Mouse (Mus musculus): Measurements from ENCODE around the gene Atpaf2. TPM values are rescaled to one million over a fixed set of nuclear protein-coding genes. Genes with fewer than 3 reads are reported as not detected.
"Not testable (repeated sequence)": the region's sequence is repeated elsewhere in the genome, so short reads cannot be mapped to it uniquely, and the experiment has no call there.

Gene Atpaf2
- polyA plus RNA-seq (2016; fragmentation: Nextera tagmentation; extraction: Ambion mirVana): 39.7 and 41.7 TPM in 2 replicates

DNA sequence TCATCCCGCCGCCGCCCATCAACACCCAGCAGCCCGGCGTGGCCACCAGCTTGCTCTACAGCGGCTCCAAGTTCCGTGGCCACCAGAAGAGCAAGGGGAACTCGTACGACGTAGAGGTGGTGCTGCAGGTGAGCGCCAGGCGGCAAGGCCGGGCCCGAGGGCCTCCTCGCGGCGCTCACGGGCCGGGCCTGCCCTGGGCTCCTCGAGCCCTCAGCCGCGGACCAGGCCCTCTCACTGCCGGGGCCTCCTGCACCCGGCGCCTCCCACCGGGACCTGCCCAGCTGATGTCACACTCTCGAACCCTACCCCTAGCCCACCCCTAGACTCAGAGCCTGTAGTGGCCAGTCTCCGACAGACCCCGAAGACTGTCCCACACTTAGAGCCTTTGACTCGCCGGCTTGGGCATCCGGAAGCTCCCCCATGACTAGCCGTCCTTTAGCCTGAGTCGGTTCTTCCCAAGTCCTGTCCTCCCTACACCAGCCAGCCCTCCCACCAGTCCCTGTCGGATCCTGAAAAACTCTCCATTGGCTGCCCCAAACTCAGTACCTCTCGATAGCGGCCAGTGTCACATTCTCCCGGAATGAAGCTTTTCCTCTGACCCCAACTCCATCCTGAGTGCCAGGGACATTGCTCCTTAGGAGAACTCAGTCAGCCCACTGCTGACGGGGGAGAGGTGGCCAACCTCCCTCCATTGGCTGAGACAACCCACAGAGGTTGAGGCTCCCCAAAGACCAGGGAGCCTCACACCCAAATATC lies at the start of gene Atpaf2:
TSS of gene Atpaf2 (minus strand) at position 741 of the 756 bp plus-strand sequence.
- Histone ChIP-seq H3K27me3 (no peaks in the 10 kb centered on the region), H3K27ac (peak within 1 kb of the TSS; percentile 85), H3K9me3 (no peaks in the 10 kb centered on the region), H3K4me2 (peak within 1 kb of the TSS; percentile 88), H3K4me1 (peaks cover 37% of the 10 kb centered on the region), H3K36me3 (replicated peaks) (no peaks in the 10 kb centered on the region), H3K9ac (peak within 1 kb of the TSS; percentile 93), H3K4me3 (replicated peaks) (peak within 1 kb of the TSS; percentile 88)
- under 1% methylated on average over 36 of the region's 39 CpGs for WGBS
- peak; percentile 39 for ATAC-seq (ENCODE audit: low FRiP score)

- Histone ChIP-seq H3K36me3 (replicated peaks) (peaks cover 95% of the 10 kb centered on the region), H3K27me3 (no peaks in the 10 kb centered on the region), H3K9me3 (no peaks in the 10 kb centered on the region), H3K4me3 (replicated peaks) (no peak overlapping the region), H3K4me2 (no peak overlapping the region), H3K27ac (no peak overlapping the region), H3K9ac (no peak overlapping the region), H3K4me1 (no peaks in the 10 kb centered on the region)
- no peak for ATAC-seq (ENCODE audit: low FRiP score)
- 88% methylated on average over 2 of the region's 2 CpGs for WGBS
These were observed 47.7 kb upstream of the Atpaf2 start for GRCm38 (mm10) chr11:60465943-60466380.

DNA sequence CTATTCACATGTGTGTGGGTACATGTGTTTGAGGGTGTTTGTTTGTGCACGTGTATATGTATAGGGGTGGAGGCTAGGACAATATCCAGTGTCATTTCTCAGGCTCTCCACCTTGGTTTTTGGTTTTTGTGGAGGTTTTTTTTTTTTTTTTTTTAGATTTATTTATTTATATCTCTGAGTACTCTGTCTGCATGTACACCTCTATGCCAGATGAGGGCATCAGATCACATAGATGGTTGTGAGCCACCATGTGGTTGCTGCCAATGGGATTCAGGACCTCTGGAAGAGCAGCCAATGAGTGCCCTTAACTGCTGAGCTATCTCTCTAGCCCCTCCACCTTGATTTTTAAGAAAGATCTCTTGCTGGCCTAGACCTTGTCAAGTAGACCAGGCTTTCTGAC lies 39.7 kb upstream of the Atpaf2 start:
- ATAC-seq (ENCODE audit: low FRiP score): no peak
- H3K4me1 ChIP-seq: peaks cover 16% of the 10 kb centered on the region

GRCm38 (mm10) chr11:60454745-60455087 lies 36.5 kb upstream of the Atpaf2 start:
- Histone ChIP-seq H3K27ac (peak overlapping the region; percentile 19; the same call in 1 of the 2 replicates), H3K4me1 (peaks cover 16% of the 10 kb centered on the region), H3K4me2 (peak overlapping the region; percentile 95), H3K36me3 (replicated peaks) (peaks cover 36% of the 10 kb centered on the region), H3K27me3 (no peaks in the 10 kb centered on the region), H3K9ac (peak overlapping the region; percentile 83), H3K9me3 (no peaks in the 10 kb centered on the region), H3K4me3 (replicated peaks) (peak overlapping the region; percentile 80)
- under 1% methylated on average over 17 of the region's 17 CpGs for WGBS
- ATAC-seq (ENCODE audit: low FRiP score): peak; percentile 30; the same call in 1 of the 2 replicates

More for the DNA sequence above, 39.7 kb upstream of the Atpaf2 start:
- no peak overlapping the region for H3K9ac ChIP-seq
- H3K4me3 ChIP-seq (replicated peaks): no peak overlapping the region
- no peak overlapping the region for H3K27ac ChIP-seq
- H3K36me3 ChIP-seq (replicated peaks): peaks cover 68% of the 10 kb centered on the region
- H3K9me3 ChIP-seq: no peaks in the 10 kb centered on the region
- WGBS: 93% methylated on average over 1 of the region's 1 CpGs
- H3K27me3 ChIP-seq: no peaks in the 10 kb centered on the region
- H3K4me2 ChIP-seq: no peak overlapping the region

- peaks cover 31% of the 10 kb centered on the region for H3K36me3 ChIP-seq (replicated peaks)
- H3K9me3 ChIP-seq: no peaks in the 10 kb centered on the region
- H3K9ac ChIP-seq: peak within 1 kb of the TSS; percentile 83
- peak within 1 kb of the TSS; percentile 19; the same call in 1 of the 2 replicates for H3K27ac ChIP-seq
- H3K4me3 ChIP-seq (replicated peaks): peak within 1 kb of the TSS; percentile 80
- peak; percentile 95 for ATAC-seq (ENCODE audit: low FRiP score)
- WGBS: 6% methylated on average over 27 of the region's 27 CpGs
- peak within 1 kb of the TSS; percentile 95 for H3K4me2 ChIP-seq
- H3K27me3 ChIP-seq: no peaks in the 10 kb centered on the region
- peaks cover 16% of the 10 kb centered on the region for H3K4me1 ChIP-seq
These were observed 36.0 kb upstream of the Atpaf2 start, which contains the start of gene Drg2 for GRCm38 (mm10) chr11:60454080-60454744. Gene Drg2, plus strand, starts transcription at chr11:60454591.

DNA sequence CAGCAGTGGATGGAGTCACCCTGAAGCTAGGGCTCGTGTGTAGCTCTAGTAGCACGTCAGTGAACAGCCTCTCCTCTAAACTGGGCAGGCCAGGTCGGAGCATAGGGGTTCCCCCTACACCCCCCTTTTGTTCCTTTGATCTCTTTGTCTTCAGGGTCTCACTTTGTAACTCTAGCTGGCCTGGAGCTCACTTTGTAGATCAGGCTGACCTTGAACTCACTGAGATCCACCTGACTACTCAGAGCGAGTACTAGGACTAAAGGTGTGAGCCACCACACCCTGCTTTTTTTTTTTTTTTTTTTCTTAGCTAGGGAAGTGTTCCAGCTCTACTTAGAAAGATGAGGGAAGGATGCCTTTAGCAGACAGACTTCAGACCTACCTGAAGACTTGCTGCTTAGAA lies 25.8 kb upstream of the Atpaf2 start:
- no peak overlapping the region for H3K4me3 ChIP-seq (replicated peaks)
- WGBS: 84% methylated on average over 4 of the region's 4 CpGs
- no peak for ATAC-seq (ENCODE audit: low FRiP score)

GRCm38 (mm10) chr11:60442896-60443295 lies 24.6 kb upstream of the Atpaf2 start:
- no peak overlapping the region for H3K27ac ChIP-seq
- peaks cover 51% of the 10 kb centered on the region for H3K36me3 ChIP-seq (replicated peaks)
- no peak overlapping the region for H3K4me2 ChIP-seq
- no peak for ATAC-seq (ENCODE audit: low FRiP score)
- 90% methylated on average over 6 of the region's 6 CpGs for WGBS
- no peaks in the 10 kb centered on the region for H3K9me3 ChIP-seq
- H3K4me1 ChIP-seq: no peaks in the 10 kb centered on the region
- no peak overlapping the region for H3K4me3 ChIP-seq (replicated peaks)
- no peak overlapping the region for H3K9ac ChIP-seq
- H3K27me3 ChIP-seq: no peaks in the 10 kb centered on the region

More for the DNA sequence above, 25.8 kb upstream of the Atpaf2 start:
- Histone ChIP-seq H3K27ac (no peak overlapping the region), H3K4me2 (no peak overlapping the region), H3K27me3 (no peaks in the 10 kb centered on the region), H3K4me1 (no peaks in the 10 kb centered on the region), H3K9ac (no peak overlapping the region), H3K36me3 (replicated peaks) (peaks cover 40% of the 10 kb centered on the region), H3K9me3 (no peaks in the 10 kb centered on the region)

DNA sequence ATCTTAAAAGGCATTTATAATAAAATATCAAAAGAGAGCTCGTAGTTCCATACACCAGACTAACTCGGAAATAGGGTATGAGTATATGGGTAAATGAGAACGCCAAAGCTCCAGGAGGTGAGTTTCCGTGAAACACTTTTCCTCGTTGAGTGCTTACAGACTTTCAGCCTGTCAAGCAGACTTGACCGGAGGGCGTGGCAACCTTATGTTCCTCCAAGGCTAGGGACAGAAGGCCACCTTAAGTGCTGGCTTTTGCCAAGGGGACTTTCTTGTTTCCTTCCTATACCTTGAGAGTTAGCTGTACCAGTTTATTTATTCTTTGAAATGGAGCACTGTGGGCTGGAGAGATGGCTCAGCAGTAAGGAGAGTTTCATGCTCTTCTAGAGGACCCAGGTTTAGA lies 21.9 kb upstream of the Atpaf2 start:
- H3K36me3 ChIP-seq (replicated peaks): peaks cover 74% of the 10 kb centered on the region

GRCm38 (mm10) chr11:60439621-60440020 lies 21.4 kb upstream of the Atpaf2 start:
- 29% methylated on average over 1 of the region's 1 CpGs for WGBS

More for the DNA sequence above, 21.9 kb upstream of the Atpaf2 start:
- Histone ChIP-seq H3K27me3 (no peaks in the 10 kb centered on the region), H3K4me1 (no peaks in the 10 kb centered on the region), H3K27ac (no peak overlapping the region), H3K9me3 (no peaks in the 10 kb centered on the region), H3K9ac (no peak overlapping the region), H3K4me2 (no peak overlapping the region), H3K4me3 (replicated peaks) (no peak overlapping the region)
- ATAC-seq (ENCODE audit: low FRiP score): no peak
- 43% methylated on average over 7 of the region's 7 CpGs for WGBS

DNA sequence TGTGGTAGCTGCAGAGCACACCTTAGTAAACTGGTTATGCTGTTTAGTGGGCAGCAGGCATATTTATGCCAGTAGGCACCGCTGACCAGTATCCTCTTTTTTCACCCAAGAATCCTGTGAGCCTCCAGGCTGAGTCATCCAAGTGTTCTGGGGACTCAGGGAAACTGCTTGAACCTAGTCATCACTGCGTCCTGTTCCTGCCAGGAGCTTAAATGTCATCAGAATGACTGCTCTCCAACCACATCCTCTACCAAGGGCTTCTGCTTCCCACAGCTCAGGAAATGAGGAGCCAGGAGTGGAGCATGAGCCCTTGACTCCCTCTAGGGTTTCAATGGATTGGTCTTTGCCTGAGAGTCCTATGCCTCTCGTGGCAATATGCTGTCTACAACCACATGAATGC lies 18.4 kb upstream of the Atpaf2 start:
- H3K4me1 ChIP-seq: no peaks in the 10 kb centered on the region
- no peaks in the 10 kb centered on the region for H3K9me3 ChIP-seq
- no peak overlapping the region for H3K4me2 ChIP-seq
- H3K27ac ChIP-seq: no peak overlapping the region
- ATAC-seq (ENCODE audit: low FRiP score): no peak
- peaks cover 71% of the 10 kb centered on the region for H3K36me3 ChIP-seq (replicated peaks)
- H3K4me3 ChIP-seq (replicated peaks): no peak overlapping the region
- no peaks in the 10 kb centered on the region for H3K27me3 ChIP-seq
- H3K9ac ChIP-seq: no peak overlapping the region
- WGBS: 93% methylated on average over 3 of the region's 3 CpGs

More at GRCm38 (mm10) chr11:60439621-60440020, 21.4 kb upstream of the Atpaf2 start:
- H3K27me3 ChIP-seq; H3K4me1 ChIP-seq; H3K4me2 ChIP-seq; ATAC-seq (ENCODE audit: low FRiP score); H3K4me3 ChIP-seq (replicated peaks); H3K9me3 ChIP-seq; H3K9ac ChIP-seq; H3K27ac ChIP-seq: not testable (repeated sequence)
- H3K36me3 ChIP-seq (replicated peaks): peaks cover 79% of the 10 kb centered on the region

DNA sequence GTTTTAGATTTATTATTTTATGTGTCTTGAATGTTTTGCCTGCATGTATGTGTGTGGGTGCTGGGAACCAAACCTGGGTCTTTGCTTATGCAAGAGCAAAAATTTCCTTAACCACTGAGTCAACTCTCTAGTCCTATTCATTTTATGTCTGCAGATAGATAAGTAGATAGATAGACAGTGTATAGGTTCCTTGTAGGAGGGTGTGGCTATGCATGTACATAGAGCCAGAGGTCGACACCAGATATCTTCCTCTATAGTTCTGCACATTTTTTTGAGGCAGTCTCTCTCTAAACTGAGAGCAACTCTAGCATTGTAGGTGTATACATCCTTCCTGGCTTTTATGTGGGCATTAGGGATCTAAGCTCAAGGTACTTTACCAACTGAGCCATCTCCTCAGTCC lies 16.9 kb upstream of the Atpaf2 start:
- Histone ChIP-seq H3K4me2 (no peak overlapping the region), H3K36me3 (replicated peaks) (peaks cover 68% of the 10 kb centered on the region), H3K9me3 (no peaks in the 10 kb centered on the region), H3K4me1 (no peaks in the 10 kb centered on the region), H3K27ac (no peak overlapping the region), H3K27me3 (no peaks in the 10 kb centered on the region), H3K9ac (no peak overlapping the region), H3K4me3 (replicated peaks) (no peak overlapping the region)
- 95% methylated on average over 1 of the region's 1 CpGs for WGBS
- no peak for ATAC-seq (ENCODE audit: low FRiP score)

DNA sequence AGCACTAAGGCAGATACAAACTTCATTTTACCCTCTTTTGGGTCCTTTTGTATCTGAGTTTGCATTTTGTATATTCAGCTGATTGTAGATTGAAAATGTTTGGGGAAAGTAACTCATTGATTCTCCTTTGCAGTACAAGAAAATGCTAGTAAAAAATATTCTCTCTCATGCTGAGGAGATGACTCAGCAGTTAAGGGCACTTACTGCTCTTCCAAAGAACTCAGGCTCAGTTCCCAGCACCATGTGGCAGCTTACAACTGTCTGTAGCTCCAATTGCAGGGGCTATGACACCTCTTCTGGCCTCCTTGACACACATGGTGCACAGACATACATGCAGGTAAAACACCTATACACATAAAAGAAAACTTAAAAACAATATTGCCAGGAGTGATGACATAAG lies 15.2 kb upstream of the Atpaf2 start:
- ATAC-seq (ENCODE audit: low FRiP score): no peak
- Histone ChIP-seq H3K4me3 (replicated peaks) (no peak overlapping the region), H3K9ac (no peak overlapping the region), H3K4me2 (no peak overlapping the region), H3K4me1 (no peaks in the 10 kb centered on the region), H3K27ac (no peak overlapping the region), H3K9me3 (no peaks in the 10 kb centered on the region), H3K27me3 (no peaks in the 10 kb centered on the region), H3K36me3 (replicated peaks) (peaks cover 60% of the 10 kb centered on the region)

All from forebrain, embryonic 12.5 days (tissue).